Mouse (Mus musculus) granulocyte monocyte progenitor cell, adult 5-6 weeks (primary cell): ENCODE data around the gene Zfp296. TPM values are rescaled to one million over a fixed set of nuclear protein-coding genes. Genes with fewer than 3 reads are reported as not detected.
"Not testable (repeated sequence)": the region's sequence is repeated elsewhere in the genome, so short reads cannot be mapped to it uniquely, and the experiment has no call there.

Source experiments
- ATAC-seq: replicated peaks from 2 replicates; pipeline ENCODE4 v1.8.0; 2016; ENCODE audit warnings: mild to moderate bottlenecking, moderate TSS enrichment, inconsistent platforms; ENCODE audit not compliant: poor library complexity, severe bottlenecking
- total RNA-seq, 2 experiments: library from RNA; stranded (forward) in 1 of 2; stranded (reverse) in 1 of 2; fragments of 200-712, 200-1000 nt in 1 of 2; fragments of >200 nt in 1 of 2; fragmentation: Nextera tagmentation in 1 of 2; gene quantifications; 2 replicates each; pipeline ENCODE4 v1.2.3; 2014 to 2017

Gene Zfp296
- total RNA-seq, 2 experiments from 2014 or later, result 3.9 TPM

DNA sequence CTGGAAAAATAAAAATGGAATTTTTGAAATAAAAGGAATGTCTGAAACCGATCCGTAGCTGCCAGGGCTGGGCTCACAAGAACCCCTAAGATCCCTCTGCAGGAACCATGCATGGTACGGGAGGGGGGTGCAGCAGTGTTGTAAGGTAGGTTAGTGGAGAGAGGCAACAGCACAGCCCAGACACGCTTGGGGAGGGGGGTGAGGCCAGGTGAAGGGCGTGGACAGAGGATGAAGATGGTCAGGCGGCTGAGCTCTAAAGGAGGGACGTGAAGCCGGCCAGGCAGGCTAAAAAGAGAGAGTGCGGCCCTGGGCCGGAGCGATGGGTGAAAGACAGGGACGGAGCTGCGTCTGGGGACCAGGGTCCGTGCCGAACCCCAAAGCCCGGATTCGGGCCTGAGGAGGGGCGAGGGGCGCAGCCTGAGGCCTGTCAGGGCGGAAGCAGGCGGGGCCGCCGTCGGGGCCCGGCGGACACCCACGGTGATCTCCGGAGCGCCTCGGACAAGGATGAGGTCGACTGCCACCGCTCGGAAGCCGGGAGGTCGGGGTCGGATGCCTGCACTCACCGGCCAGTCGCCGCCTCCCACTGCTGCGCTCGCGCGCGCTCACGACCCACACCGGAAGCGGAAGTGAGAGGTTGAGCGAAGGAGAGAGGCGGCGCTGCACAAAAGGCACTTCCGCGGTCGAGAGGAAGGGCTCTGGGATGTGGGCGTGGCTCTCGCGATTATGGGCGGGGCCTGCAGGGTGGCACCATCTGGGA, 26.9 kb downstream of the Zfp296 start, which contains the start of gene Clasrp:
TSS of gene Clasrp (minus strand) at position 638 of the 757 bp plus-strand sequence.
- peak; percentile 95 for ATAC-seq

DNA sequence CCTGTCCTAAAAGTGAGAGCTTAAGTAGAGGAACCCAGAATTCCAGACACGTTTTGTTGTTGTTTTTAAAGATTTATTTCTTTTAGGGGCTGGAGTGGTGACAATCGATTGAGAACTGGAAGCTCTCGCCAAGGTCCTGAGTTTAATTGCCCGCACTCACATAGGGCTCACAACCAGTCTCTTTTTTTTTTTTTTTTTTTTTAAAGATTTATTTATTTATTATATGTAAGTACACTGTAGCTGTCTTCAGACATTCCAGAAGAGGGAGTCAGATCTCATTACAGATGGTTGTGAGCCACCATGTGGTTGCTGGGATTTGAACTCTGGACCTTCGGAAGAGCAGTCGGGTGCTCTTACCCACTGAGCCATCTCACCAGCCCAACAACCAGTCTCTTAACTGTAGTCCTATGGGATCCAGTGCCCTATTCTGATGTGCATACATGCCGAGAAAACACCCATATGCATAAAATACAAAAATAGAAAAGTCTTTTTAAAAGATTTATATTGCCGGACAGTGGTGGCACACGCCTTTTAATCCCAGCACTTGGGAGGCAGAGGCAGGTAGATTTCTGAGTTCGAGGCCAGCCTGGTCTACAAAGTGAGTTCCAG, 27.6 kb downstream of the Zfp296 start:
- not testable (repeated sequence) for ATAC-seq

DNA sequence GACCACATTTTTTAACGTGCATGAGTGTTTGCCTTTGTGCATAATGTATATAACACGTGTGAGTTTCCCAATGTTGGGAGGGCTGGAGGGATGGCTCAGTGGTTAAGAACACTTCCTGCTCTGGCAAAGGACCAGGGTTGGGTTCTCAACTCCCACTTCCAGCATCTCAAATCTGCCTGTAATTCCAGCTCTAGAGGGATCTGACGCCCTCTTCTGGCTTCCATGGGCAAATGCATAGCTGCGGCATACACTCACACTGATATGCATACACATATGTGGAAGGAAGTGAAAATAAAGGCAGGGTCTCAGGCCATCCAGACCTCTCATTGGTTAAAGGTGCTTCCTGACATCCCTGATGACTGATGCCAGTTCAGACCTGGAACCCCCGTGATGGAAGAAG, 30.2 kb downstream of the Zfp296 start:
- peak; percentile 13; the same call in 1 of the 2 replicates for ATAC-seq

DNA sequence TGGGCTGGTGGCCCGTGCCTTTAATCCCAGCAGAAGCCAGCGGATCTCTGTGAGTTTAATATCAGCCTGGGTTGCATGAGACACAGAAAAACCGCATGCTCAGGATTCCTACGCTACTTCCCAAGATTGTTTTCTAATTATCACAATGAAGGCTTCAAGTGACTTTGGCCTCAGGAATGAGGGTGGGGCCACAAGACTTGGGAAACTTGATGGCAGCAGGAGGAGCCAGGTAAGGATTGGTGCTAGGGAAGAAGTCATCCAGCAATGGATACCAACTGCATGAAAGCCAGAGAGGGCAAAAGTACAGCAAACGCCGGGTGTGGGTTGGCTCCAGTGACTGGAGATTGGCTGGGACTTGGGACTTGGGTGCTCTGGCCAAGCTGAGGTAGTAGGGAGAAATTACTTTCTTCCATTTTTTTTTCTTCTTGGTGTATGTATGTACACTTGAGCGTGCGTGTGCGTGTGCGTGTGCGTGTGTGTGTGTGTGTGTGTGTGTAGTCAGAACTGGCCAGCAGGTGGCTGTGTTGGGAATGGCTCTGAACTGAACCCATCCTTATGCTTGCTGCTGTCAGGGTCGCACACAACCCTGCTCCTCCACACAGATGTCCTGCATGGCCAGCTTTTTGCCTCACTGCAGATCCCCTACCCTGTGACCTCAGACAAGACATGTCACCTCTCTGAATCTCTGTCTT, 32.7 kb downstream of the Zfp296 start:
- ATAC-seq, result no peak

DNA sequence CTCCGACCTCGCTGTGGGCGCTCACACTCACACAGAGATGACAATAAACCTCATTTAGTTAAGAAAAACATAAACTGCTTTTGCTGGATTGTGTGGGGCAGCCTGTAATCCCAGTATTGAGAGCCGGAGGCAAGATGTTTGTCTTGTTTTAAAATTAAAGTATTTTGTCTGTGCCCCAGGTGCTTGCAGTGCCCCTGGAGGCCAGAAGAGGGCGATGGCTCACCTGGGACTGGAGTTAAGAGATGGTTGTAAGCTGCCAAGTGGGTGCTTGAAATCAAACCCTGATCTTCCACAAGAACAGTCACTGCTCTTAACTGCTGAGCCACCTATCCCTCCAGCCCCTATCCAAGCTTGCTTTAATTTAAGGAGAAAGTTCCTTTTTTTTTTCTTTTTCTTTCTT, 33.9 kb downstream of the Zfp296 start:
- ATAC-seq, result no peak

DNA sequence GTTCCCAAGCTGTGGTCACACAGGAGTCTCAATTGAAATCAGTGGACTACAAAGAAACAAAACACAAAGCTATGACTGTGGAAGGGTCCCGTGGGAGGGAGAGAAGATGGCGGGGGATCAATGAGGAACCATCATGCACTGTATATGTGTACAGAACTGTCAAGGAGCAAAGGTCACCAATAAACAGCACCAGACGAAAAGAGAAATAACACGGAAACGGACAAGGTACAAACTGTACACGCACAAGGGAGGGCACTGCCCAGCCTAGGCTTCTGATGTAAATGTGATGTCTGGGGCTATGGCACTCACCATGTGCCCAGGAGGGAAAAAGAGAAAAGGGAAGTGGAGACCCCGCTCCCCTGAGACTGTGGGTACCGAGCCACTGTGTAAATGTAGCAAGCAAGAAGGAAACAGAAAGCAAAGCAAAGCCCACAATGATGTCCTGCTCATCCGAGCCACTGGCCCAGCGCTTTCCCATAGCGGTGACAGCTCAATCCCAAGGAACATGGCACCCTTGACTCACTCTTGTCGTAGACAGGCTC, 38.0 kb downstream of the Zfp296 start:
- peak; percentile 66 for ATAC-seq

DNA sequence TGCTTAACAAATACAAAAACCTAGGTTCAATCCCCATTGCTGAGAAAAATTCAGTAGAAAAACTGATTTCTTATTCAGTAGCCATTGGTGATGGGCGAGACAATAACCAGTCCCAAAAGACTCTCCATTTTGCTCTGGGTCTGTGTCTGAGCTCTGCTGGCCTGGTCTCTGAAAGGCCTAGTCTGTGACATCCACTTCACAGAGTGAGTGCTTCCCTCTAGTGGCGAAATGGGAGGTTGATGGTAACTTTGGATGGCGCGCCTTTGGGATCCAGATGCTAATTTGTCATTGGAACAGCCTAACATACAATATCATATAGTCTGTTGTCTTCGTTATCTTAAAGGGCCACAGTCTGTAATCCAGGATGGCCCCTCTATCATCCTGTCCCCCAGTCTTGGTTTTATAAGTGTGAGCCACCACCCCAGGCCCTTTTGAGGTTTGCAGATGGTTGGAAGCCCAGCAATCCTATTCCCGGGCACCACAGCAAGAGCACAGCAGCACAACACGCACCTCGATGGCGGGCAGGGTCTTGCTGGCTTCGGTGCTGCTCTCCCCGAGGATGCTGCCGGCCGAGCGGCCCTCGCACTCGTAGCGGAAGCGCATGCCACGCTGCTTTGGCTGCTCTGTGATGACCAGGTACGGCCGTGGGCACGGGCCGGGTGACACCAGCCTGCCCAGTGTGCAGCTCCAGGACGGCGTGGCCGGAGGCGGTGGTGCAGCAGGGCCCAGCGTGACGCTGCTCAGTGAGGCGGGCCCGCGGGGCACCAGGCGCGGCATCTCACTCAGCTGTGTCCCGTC, 42.1 kb downstream of the Zfp296 start:
- ATAC-seq, result peak; percentile 84

DNA sequence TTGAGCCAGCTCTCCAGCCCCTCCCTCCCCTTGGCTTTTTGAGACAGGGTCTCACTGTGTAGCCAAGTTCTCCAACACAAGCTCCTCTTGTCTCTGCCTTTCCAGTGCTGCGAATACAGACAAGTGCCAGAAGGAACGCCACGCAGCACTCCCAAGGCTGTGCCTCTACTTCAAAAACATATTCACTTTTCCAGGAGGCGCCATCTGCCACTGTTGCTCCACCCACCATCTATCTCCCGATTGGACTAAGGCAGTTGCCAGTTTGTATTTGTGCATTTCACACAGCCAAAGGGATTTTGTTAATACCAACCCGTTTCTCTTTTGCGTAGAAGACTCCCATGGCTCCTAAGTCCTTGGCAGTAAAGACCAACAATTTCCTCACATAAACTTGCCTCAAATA, 43.7 kb downstream of the Zfp296 start:
- ATAC-seq, result no peak

DNA sequence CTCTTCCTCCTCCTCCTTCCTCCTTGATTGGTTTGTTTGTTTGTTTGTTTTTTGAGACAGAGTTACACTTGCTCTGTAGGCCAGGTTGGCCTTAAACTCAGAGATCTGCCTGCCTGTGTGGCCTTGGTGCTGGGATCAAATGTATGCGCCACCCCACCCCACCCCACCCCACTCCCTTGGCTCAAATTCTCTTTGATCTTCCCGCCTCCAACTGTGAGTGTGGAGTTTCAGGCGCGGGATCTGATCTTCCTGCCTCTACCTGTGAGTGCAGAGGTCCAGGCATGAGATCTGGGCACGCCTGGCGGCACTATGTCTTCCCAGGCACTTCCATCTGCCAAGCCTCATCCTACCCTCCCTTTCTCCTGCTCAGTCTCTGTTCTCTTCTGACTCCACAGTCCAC, 45.2 kb downstream of the Zfp296 start:
- ATAC-seq, result no peak

DNA sequence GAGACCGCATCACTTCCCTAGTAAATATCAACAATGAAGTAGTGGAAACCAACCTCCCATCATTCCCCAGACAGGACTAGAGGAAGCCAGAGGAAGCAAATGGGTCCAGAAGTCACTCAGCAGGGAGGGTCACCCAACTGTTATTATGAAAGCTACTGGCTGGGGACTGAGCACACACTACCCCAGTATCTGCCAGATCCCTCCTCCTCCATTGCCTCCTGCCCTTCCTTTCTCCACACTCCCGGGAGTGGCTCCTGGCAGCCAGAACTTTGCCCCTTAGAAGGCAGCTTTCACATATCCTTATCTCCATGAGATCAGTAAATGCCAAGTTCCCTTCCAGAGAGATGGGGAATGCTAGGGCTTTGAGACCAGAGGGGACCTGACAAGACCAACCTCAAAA, 46.3 kb downstream of the Zfp296 start:
- ATAC-seq, result no peak

DNA sequence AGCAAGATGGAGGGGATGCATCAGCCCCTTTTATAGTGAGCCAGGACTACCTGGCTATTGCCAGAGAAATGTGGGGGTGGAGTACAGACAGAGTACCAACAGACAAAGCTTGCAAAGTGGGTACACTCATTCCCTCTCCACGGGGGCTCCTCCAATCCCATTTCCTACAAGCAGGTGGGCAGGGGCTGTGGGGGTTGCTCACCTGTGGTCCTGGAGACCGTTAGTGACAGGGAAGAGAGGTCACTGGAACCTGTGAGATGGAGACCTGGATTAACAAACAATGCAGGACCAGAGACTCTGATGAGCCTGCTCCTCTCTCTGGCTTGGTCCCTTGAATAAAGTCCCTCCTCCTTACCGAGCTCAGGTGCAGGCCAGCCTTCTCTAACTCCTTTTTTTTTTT, 50.6 kb downstream of the Zfp296 start:
- ATAC-seq, result no peak

DNA sequence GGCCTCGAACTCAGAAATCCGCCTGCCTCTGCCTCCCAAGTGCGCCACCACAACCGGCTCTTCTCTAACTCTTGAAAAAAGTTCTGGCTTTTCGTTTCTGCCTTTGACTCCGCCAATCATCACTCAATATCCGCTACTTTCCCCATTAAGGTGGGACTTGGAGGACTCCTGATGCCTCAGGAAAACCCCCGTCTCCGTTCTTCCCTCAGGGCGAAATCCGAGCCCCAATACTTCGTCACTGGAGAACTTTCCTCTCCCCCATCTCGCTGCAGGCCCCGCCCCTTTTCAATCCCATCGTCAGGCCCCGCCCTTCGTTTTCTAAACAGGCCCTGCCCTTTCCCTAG, 51.1 kb downstream of the Zfp296 start:
- no peak for ATAC-seq

DNA sequence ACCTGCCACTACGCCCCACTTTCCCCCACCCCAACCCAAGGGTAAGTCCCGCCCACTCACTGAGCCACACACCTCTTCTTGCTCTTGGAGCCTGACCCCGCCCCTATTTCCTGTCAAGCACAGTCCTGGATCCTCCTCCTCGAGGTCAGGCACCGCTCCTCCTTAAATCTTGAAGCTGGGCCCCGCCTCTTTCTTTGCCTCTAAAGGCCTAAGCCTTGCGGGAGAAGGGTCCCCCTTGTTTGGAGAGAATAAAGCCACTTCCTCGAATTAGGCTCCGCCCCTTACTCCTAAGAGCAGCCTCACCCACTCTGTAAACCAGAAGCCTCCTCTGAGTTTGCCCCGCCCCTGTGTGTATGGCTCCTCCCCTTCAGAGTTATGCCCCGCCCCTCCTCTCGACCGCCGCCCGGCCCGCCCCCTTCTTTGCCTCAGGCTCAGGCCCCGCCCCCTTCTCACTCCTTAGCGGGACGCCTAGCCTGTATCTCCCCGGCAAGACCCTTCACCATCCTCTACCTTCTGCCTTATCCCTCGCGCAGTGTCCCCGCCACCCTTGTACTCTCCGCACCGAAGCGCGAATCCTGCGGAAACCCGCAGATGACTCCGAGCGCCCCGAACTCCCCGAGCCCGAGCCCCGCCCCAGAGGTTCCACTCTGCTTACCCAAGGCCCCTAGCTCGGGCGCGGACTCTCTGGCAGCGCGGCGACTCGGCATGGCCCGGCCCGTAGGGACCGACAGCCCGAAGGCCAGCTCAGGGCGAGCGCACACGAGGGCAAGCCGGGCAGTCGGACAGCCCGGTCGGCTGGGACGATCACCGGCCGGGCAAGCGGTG, 51.7 kb downstream of the Zfp296 start:
- peak; percentile 84 for ATAC-seq

DNA sequence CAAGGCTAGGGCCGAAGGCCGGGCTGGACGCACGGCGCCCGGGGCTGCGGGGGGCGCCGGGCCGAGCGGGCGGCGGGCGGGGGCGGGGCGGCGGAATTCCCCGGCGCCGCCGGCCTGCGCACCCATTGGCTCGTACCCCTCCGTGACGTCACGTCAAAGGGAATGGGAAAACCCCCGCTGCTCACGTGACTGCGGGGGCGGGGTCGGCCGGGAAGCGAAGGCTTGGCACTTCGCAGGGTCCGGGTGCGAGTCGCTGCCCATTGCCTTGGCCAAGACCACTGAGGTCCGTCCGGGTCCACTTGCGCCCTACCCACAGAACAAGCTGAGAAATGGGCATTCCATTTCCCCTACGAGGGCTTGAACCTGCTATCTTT, 52.3 kb downstream of the Zfp296 start, which contains the start of gene Relb:
TSS of gene Relb (minus strand) at position 78 of the 374 bp plus-strand sequence.
- ATAC-seq, result peak; percentile 25

Other genes with a start within 250 kb of the Zfp296 start
- gene Ercc1, start 232.5 kb upstream of the Zfp296 start, total RNA-seq (2014; fragmentation: Nextera tagmentation), result 12.4 and 42.8 TPM in 2 replicates
- 29.4 and 34.9 TPM in 2 replicates for gene Ercc1, start 232.5 kb upstream of the Zfp296 start, total RNA-seq (2017)
- gene Cd3eap, start 217.8 kb upstream of the Zfp296 start, total RNA-seq (2014; fragmentation: Nextera tagmentation), result 20.3 and 26.1 TPM in 2 replicates
- 23.2 and 39.9 TPM in 2 replicates for gene Cd3eap, start 217.8 kb upstream of the Zfp296 start, total RNA-seq (2017)
- gene Ppp1r13l, start 217.5 kb upstream of the Zfp296 start, total RNA-seq (2014; fragmentation: Nextera tagmentation), result 1.8 and 1.9 TPM in 2 replicates
- 0.26 and 0.57 TPM in 2 replicates for gene Ppp1r13l, start 217.5 kb upstream of the Zfp296 start, total RNA-seq (2017)
- gene Ercc2, start 195.3 kb upstream of the Zfp296 start, total RNA-seq (2014; fragmentation: Nextera tagmentation), result 10.7 and 26.9 TPM in 2 replicates
- 29.8 and 31.9 TPM in 2 replicates for gene Ercc2, start 195.3 kb upstream of the Zfp296 start, total RNA-seq (2017)
- not detected in 2 replicates for gene Klc3, start 173.2 kb upstream of the Zfp296 start, total RNA-seq (2014; fragmentation: Nextera tagmentation)
- gene Klc3, start 173.2 kb upstream of the Zfp296 start, total RNA-seq (2017), result not detected in 2 replicates
- 0.85 TPM in 1 of 2 replicates, not detected in the other for gene Ckm, start 172.5 kb upstream of the Zfp296 start, total RNA-seq (2014; fragmentation: Nextera tagmentation)
- gene Ckm, start 172.5 kb upstream of the Zfp296 start, total RNA-seq (2017), result 1.5 and 3.0 TPM in 2 replicates
- 9.1 and 10.8 TPM in 2 replicates for gene Mark4, start 118.5 kb upstream of the Zfp296 start, total RNA-seq (2014; fragmentation: Nextera tagmentation)
- gene Mark4, start 118.5 kb upstream of the Zfp296 start, total RNA-seq (2017), result 2.5 and 3.8 TPM in 2 replicates
- gene Exoc3l2, start 114.0 kb upstream of the Zfp296 start, total RNA-seq (2014; fragmentation: Nextera tagmentation), result 1.0 and 2.5 TPM in 2 replicates
- 0.95 TPM in 1 of 2 replicates, not detected in the other for gene Exoc3l2, start 114.0 kb upstream of the Zfp296 start, total RNA-seq (2017)
- 3.1 and 4.5 TPM in 2 replicates for gene Bloc1s3, start 68.9 kb upstream of the Zfp296 start, total RNA-seq (2014; fragmentation: Nextera tagmentation)
- 0.60 and 1.0 TPM in 2 replicates for gene Bloc1s3, start 68.9 kb upstream of the Zfp296 start, total RNA-seq (2017)
- gene Trappc6a, start 68.9 kb upstream of the Zfp296 start, total RNA-seq (2014; fragmentation: Nextera tagmentation), result 75.3 and 83.4 TPM in 2 replicates
- 28.2 and 30.6 TPM in 2 replicates for gene Trappc6a, start 68.9 kb upstream of the Zfp296 start, total RNA-seq (2017)
- gene Nkpd1, start 59.4 kb upstream of the Zfp296 start, total RNA-seq (2014; fragmentation: Nextera tagmentation), result not detected in 2 replicates
- not detected in 2 replicates for gene Nkpd1, start 59.4 kb upstream of the Zfp296 start, total RNA-seq (2017)
- gene Ppp1r37, start 14.2 kb upstream of the Zfp296 start, total RNA-seq (2014; fragmentation: Nextera tagmentation), result 29.7 and 32.3 TPM in 2 replicates
- gene Ppp1r37, start 14.2 kb upstream of the Zfp296 start, total RNA-seq (2017), result 11.9 and 17.8 TPM in 2 replicates
- gene Gemin7, start 308 bp downstream of the Zfp296 start, total RNA-seq (2014; fragmentation: Nextera tagmentation), result 66.1 and 70.9 TPM in 2 replicates
- gene Gemin7, start 308 bp downstream of the Zfp296 start, total RNA-seq (2017), result 37.8 and 44.3 TPM in 2 replicates
- 24.2 and 40.8 TPM in 2 replicates for gene Clasrp, start 27.2 kb downstream of the Zfp296 start, total RNA-seq (2014; fragmentation: Nextera tagmentation)
- gene Clasrp, start 27.2 kb downstream of the Zfp296 start, total RNA-seq (2017), result 19.6 TPM in 2 replicates
- gene Relb, start 52.2 kb downstream of the Zfp296 start, total RNA-seq (2014; fragmentation: Nextera tagmentation), result 1.2 TPM in 1 of 2 replicates, not detected in the other
- 1.4 and 1.9 TPM in 2 replicates for gene Relb, start 52.2 kb downstream of the Zfp296 start, total RNA-seq (2017)
- 29.9 and 41.7 TPM in 2 replicates for gene Clptm1, start 87.7 kb downstream of the Zfp296 start, total RNA-seq (2014; fragmentation: Nextera tagmentation)
- 32.0 and 36.5 TPM in 2 replicates for gene Clptm1, start 87.7 kb downstream of the Zfp296 start, total RNA-seq (2017)
- 3.3 and 5.9 TPM in 2 replicates for gene Apoc2, start 100.7 kb downstream of the Zfp296 start, total RNA-seq (2014; fragmentation: Nextera tagmentation)
- 1.3 TPM in 1 of 2 replicates, not detected in the other for gene Apoc2, start 100.7 kb downstream of the Zfp296 start, total RNA-seq (2017)
- gene Gm44805, start 104.1 kb downstream of the Zfp296 start, total RNA-seq (2014; fragmentation: Nextera tagmentation), result not detected in 2 replicates
- not detected in 2 replicates for gene Gm44805, start 104.1 kb downstream of the Zfp296 start, total RNA-seq (2017)
- gene Apoc4, start 104.2 kb downstream of the Zfp296 start, total RNA-seq (2014; fragmentation: Nextera tagmentation), result not detected in 2 replicates
- not detected in 2 replicates for gene Apoc4, start 104.2 kb downstream of the Zfp296 start, total RNA-seq (2017)
- gene Apoc1, start 115.4 kb downstream of the Zfp296 start, total RNA-seq (2014; fragmentation: Nextera tagmentation), result 10.3 and 17.9 TPM in 2 replicates
- gene Apoc1, start 115.4 kb downstream of the Zfp296 start, total RNA-seq (2017), result 0.57 and 10.6 TPM in 2 replicates
- gene Apoe, start 121.9 kb downstream of the Zfp296 start, total RNA-seq (2014; fragmentation: Nextera tagmentation), result 21.9 and 23.5 TPM in 2 replicates
- gene Apoe, start 121.9 kb downstream of the Zfp296 start, total RNA-seq (2017), result 59.3 and 90.6 TPM in 2 replicates
- gene Tomm40, start 138.2 kb downstream of the Zfp296 start, total RNA-seq (2014; fragmentation: Nextera tagmentation), result 70.2 and 76.7 TPM in 2 replicates
- gene Tomm40, start 138.2 kb downstream of the Zfp296 start, total RNA-seq (2017), result 36.2 and 47.0 TPM in 2 replicates
- gene Nectin2, start 173.2 kb downstream of the Zfp296 start, total RNA-seq (2014; fragmentation: Nextera tagmentation), result 1.7 and 2.0 TPM in 2 replicates
- 1.6 and 1.8 TPM in 2 replicates for gene Nectin2, start 173.2 kb downstream of the Zfp296 start, total RNA-seq (2017)
- gene Bcam, start 193.7 kb downstream of the Zfp296 start, total RNA-seq (2014; fragmentation: Nextera tagmentation), result not detected in 2 replicates
- gene Bcam, start 193.7 kb downstream of the Zfp296 start, total RNA-seq (2017), result not detected in 2 replicates
- gene Cblc, start 219.5 kb downstream of the Zfp296 start, total RNA-seq (2014; fragmentation: Nextera tagmentation), result not detected in 2 replicates
- gene Cblc, start 219.5 kb downstream of the Zfp296 start, total RNA-seq (2017), result not detected in 2 replicates
- 7.5 and 8.5 TPM in 2 replicates for gene Bcl3, start 245.5 kb downstream of the Zfp296 start, total RNA-seq (2014; fragmentation: Nextera tagmentation)
- gene Bcl3, start 245.5 kb downstream of the Zfp296 start, total RNA-seq (2017), result 0.57 and 1.0 TPM in 2 replicates